Mouse (Mus musculus): ENCODE data around the gene Gm14444. TPM values are rescaled to one million over a fixed set of nuclear protein-coding genes. Genes with fewer than 3 reads are reported as not detected.
A peak's percentile ranks its signal among the peaks of the same experiment; 100 is the strongest.
"Not testable (repeated sequence)": the region's sequence is repeated elsewhere in the genome, so short reads cannot be mapped to it uniquely, and the experiment has no call there.

The Gm14444 gene
- polyA plus RNA-seq (2011; ENCODE audit: insufficient read depth, insufficient read length, low read depth, missing spikeins), result 11.3 and 13.8 TPM in 2 replicates

DNA sequence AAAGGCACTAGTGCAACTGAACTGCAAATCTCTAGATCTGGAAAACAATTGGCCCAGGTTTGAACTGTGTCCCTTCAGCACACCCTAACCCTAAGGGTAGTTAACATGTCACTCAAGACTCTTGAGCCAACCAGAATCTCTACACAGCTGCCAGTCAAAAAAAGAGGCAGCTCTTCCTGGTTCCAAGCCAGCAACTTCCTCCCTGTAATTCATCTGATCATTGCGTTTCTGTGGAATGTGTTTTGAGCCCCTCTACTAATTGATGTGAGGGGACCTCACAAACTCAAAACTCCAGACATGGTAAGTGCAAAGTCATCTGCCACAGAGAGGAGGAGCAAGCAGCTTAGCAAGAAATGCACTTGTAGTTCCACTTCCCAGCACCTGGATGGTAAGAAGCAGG, at the start of gene Gm14444:
TSS of gene Gm14444 (plus strand) at position 220 of the 400 bp plus-strand sequence.
- not testable (repeated sequence) for H3K9ac ChIP-seq (ENCODE audit: low read depth, poor library complexity, severe bottlenecking); H3K36me3 ChIP-seq (ENCODE audit: control insufficient read depth, insufficient read depth, low read length, poor library complexity, severe bottlenecking); H3K9me3 ChIP-seq (replicated peaks; ENCODE audit: control insufficient read depth, insufficient read depth, low read length, poor library complexity, severe bottlenecking); H3K27me3 ChIP-seq (ENCODE audit: control insufficient read depth, insufficient read depth, low read length, poor library complexity, severe bottlenecking); H3K4me1 ChIP-seq (ENCODE audit: control insufficient read depth, insufficient read depth, low read length)
- peak within 1 kb of the TSS; percentile 44; the same call in 1 of the 2 replicates for H3K27ac ChIP-seq (ENCODE audit: insufficient read depth, low read length)
- H3K4me3 ChIP-seq (ENCODE audit: low read depth, low read length), result peak within 1 kb of the TSS; percentile 67

GRCm38 (mm10) chr2:174965466-174965865, 44.6 kb upstream of the Gm14444 start:
- H3K27ac ChIP-seq (ENCODE audit: insufficient read depth, low read length); H3K4me3 ChIP-seq (ENCODE audit: low read depth, low read length); H3K36me3 ChIP-seq (ENCODE audit: control insufficient read depth, insufficient read depth, low read length, poor library complexity, severe bottlenecking); H3K9me3 ChIP-seq (replicated peaks; ENCODE audit: control insufficient read depth, insufficient read depth, low read length, poor library complexity, severe bottlenecking); H3K27me3 ChIP-seq (ENCODE audit: control insufficient read depth, insufficient read depth, low read length, poor library complexity, severe bottlenecking); H3K9ac ChIP-seq (ENCODE audit: low read depth, poor library complexity, severe bottlenecking); H3K4me1 ChIP-seq (ENCODE audit: control insufficient read depth, insufficient read depth, low read length): not testable (repeated sequence)

DNA sequence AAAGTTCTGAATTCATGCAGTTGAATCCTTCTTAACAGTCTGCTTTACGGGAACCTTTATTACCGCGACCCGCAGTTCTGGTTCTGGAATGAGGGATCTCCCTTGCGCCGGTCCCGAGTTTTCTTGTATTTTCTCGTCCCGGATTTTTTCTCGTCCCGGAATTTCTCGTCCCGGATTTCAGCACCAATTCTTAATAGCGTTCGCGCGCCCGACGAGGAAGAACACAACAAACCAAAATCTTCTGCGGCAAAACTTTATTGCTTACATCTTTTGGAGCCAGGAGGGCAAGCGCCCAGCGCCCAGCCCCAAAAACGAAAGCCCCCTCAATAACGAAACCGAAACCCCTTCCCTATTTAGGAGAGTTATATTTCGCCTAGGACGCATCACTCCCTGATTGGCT, 34.2 kb downstream of the Gm14444 start:
- not testable (repeated sequence) for H3K4me3 ChIP-seq (ENCODE audit: low read depth, low read length); H3K9ac ChIP-seq (ENCODE audit: low read depth, poor library complexity, severe bottlenecking); H3K36me3 ChIP-seq (ENCODE audit: control insufficient read depth, insufficient read depth, low read length, poor library complexity, severe bottlenecking); H3K27me3 ChIP-seq (ENCODE audit: control insufficient read depth, insufficient read depth, low read length, poor library complexity, severe bottlenecking); H3K9me3 ChIP-seq (replicated peaks; ENCODE audit: control insufficient read depth, insufficient read depth, low read length, poor library complexity, severe bottlenecking); H3K27ac ChIP-seq (ENCODE audit: insufficient read depth, low read length); H3K4me1 ChIP-seq (ENCODE audit: control insufficient read depth, insufficient read depth, low read length)

- H3K27me3 ChIP-seq (ENCODE audit: control insufficient read depth, insufficient read depth, low read length, poor library complexity, severe bottlenecking); H3K9me3 ChIP-seq (replicated peaks; ENCODE audit: control insufficient read depth, insufficient read depth, low read length, poor library complexity, severe bottlenecking); H3K4me1 ChIP-seq (ENCODE audit: control insufficient read depth, insufficient read depth, low read length); H3K36me3 ChIP-seq (ENCODE audit: control insufficient read depth, insufficient read depth, low read length, poor library complexity, severe bottlenecking): not testable (repeated sequence)
- peak within 1 kb of the TSS; percentile 79 for H3K9ac ChIP-seq (ENCODE audit: low read depth, poor library complexity, severe bottlenecking)
- peak within 1 kb of the TSS; percentile 74 for H3K4me3 ChIP-seq (ENCODE audit: low read depth, low read length)
- peak within 1 kb of the TSS; percentile 80 for H3K27ac ChIP-seq (ENCODE audit: insufficient read depth, low read length)
Observed at GRCm38 (mm10) chr2:175067681-175068261, 57.7 kb downstream of the Gm14444 start, which contains the start of gene Gm14393. Gm14393 (minus strand) TSS chr2:175067781.

Other genes starting within 250 kb of the Gm14444 start
- 0.79 TPM in 1 of 2 replicates, not detected in the other for gene Edn3, start 249.6 kb upstream of the Gm14444 start, polyA plus RNA-seq (2011; ENCODE audit: insufficient read depth, insufficient read length, low read depth, missing spikeins)
- 9.0 and 11.2 TPM in 2 replicates for gene Gm14393, start 57.5 kb downstream of the Gm14444 start, polyA plus RNA-seq (2011; ENCODE audit: insufficient read depth, insufficient read length, low read depth, missing spikeins)
- 43.8 and 57.4 TPM in 2 replicates for gene Gm14399, start 131.8 kb downstream of the Gm14444 start, polyA plus RNA-seq (2011; ENCODE audit: insufficient read depth, insufficient read length, low read depth, missing spikeins)
- gene Gm14443, start 165.6 kb downstream of the Gm14444 start, polyA plus RNA-seq (2011; ENCODE audit: insufficient read depth, insufficient read length, low read depth, missing spikeins), result 8.1 and 9.3 TPM in 2 replicates
- gene Gm14391, start 196.7 kb downstream of the Gm14444 start, polyA plus RNA-seq (2011; ENCODE audit: insufficient read depth, insufficient read length, low read depth, missing spikeins), result 29.2 and 33.9 TPM in 2 replicates